Mouse (Mus musculus): ENCODE results near the gene Wdr26.

DNA sequence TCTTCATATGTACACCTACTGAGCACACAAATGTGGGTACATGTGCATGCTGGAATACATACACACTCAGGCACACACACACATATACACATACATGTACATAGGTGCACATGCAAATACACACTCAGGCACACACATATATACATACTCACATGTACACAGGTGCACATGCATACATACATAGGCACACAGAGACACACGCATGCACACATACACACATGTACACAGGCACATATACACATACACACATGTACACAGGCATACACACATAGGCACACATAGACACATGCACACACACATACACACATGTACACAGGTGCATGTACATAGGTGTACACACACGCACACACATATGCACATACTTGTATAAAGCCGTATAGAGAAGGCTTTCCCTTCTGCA is 29.4 kb upstream of the Wdr26 start:
- no peak for TF ChIP-seq CTCF (IDR thresholded peaks at IDR 0.05; ENCODE audit: borderline replicate concordance, insufficient read depth, low read depth, low read length)
- no peak for TF ChIP-seq POLR2A (IDR thresholded peaks at IDR 0.05; ENCODE audit: borderline replicate concordance, insufficient read depth, low read length)
